Mouse (Mus musculus) ES-Bruce4 (cell line): ENCODE data around the gene Lingo4. TPM values are rescaled to one million over a fixed set of nuclear protein-coding genes. Genes with fewer than 3 reads are reported as not detected.

Source experiments
- H3K27ac ChIP-seq: 2 replicates; pipeline ENCODE4 v1.5.1; 2012; ENCODE audit warnings: low read length, inconsistent platforms; ENCODE audit not compliant: insufficient read depth
- H3K27me3 ChIP-seq: 2 replicates; pipeline ENCODE4 v1.6.1; 2012; ENCODE audit warnings: mild to moderate bottlenecking, low read length, inconsistent platforms; ENCODE audit not compliant: control insufficient read depth, poor library complexity, insufficient read depth, severe bottlenecking
- H3K36me3 ChIP-seq: 2 replicates; pipeline ENCODE4 v1.6.1; 2012; ENCODE audit warnings: inconsistent platforms, mild to moderate bottlenecking, low read length, moderate library complexity; ENCODE audit not compliant: control insufficient read depth, poor library complexity, insufficient read depth, severe bottlenecking
- H3K4me1 ChIP-seq: one replicate; pipeline ENCODE4 v1.8.1; 2011; ENCODE audit warnings: low read length; ENCODE audit not compliant: control insufficient read depth, insufficient read depth
- H3K4me3 ChIP-seq: 2 replicates; pipeline ENCODE4 v1.5.1; 2011; ENCODE audit warnings: low read depth, mild to moderate bottlenecking, low read length
- H3K9ac ChIP-seq: 2 replicates; pipeline ENCODE4 v1.6.1; 2012; ENCODE audit warnings: low read depth, mild to moderate bottlenecking, inconsistent platforms; ENCODE audit not compliant: poor library complexity, severe bottlenecking
- H3K9me3 ChIP-seq: replicated peaks from 2 replicates; pipeline ENCODE4 v1.6.1; 2012; ENCODE audit warnings: mild to moderate bottlenecking, low read length, inconsistent platforms; ENCODE audit not compliant: control insufficient read depth, poor library complexity, insufficient read depth, severe bottlenecking
- CTCF ChIP-seq: IDR thresholded peaks from one replicate; pipeline ENCODE4 v1.8.1; 2011; ENCODE audit warnings: low read depth, low read length
- EP300 ChIP-seq: IDR thresholded peaks from 2 replicates; pipeline ENCODE4 v1.6.1; 2011; ENCODE audit warnings: low read depth, low read length; ENCODE audit not compliant: insufficient read depth
- POLR2A ChIP-seq: IDR thresholded peaks from one replicate; pipeline ENCODE4 v1.8.1; 2011; ENCODE audit warnings: low read length; ENCODE audit not compliant: insufficient read depth
- polyA plus RNA-seq: library from polyadenylated mRNA; stranded (reverse); fragments of >200 nt; gene quantifications from 2 replicates; pipeline ENCODE4 v1.2.4, GENCODE M21; 2011; ENCODE audit warnings: low read depth; ENCODE audit not compliant: missing spikeins, insufficient read depth, insufficient read length

Gene Lingo4
- polyA plus RNA-seq, 1 experiment, result 0.33 TPM

DNA sequence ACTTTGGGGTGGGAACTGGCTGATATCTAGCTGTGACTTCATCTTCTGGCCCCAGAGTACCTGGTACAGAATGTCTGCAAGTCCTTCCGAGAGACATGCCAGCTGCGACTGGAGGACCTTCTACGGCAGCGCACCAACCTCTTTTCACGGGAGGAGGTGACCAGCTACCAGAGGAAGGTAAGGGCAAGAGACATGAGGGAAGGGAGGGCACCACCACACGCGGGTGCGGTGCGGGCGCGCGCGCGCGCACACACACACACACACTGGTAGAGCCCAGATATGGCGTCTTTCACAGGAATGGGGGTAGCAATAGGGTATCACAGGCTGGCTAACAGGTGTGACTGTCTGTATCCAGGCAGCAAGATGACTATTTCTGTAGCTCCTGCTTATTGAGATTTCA is 8.9 kb upstream of the Lingo4 start:
- TF ChIP-seq POLR2A, result no peak
- no peak for TF ChIP-seq EP300
- TF ChIP-seq CTCF, result no peak
- H3K9ac ChIP-seq, result no peak overlapping the region
- no peak overlapping the region for H3K4me3 ChIP-seq
- H3K4me1 ChIP-seq, result no peaks in the 10 kb centered on the region
- H3K36me3 ChIP-seq, result no peaks in the 10 kb centered on the region
- H3K27me3 ChIP-seq, result no peaks in the 10 kb centered on the region
- no peak overlapping the region for H3K27ac ChIP-seq
- no peaks in the 10 kb centered on the region for H3K9me3 ChIP-seq

DNA sequence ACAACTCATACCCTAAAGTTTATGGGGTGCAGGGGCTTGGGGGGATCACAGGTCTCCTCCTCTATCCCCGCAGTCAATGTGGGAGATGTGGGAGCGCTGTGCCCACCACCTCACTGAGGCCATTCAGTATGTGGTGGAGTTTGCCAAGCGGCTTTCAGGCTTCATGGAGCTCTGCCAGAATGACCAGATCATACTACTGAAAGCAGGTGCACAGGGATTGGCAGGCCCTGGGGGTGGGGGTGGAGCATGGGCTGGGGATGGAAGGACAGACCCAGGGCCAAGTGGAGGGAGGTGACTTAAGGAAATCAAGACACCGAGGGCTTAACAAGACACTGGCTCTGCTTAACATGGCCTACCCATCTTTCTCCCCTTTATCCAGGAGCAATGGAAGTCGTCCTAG is 7.3 kb upstream of the Lingo4 start:
- Histone ChIP-seq H3K36me3 (no peaks in the 10 kb centered on the region), H3K27me3 (no peaks in the 10 kb centered on the region), H3K27ac (no peak overlapping the region), H3K9ac (no peak overlapping the region), H3K9me3 (no peaks in the 10 kb centered on the region), H3K4me3 (no peak overlapping the region), H3K4me1 (no peaks in the 10 kb centered on the region)
- TF ChIP-seq POLR2A (no peak), EP300 (no peak), CTCF (no peak)

DNA sequence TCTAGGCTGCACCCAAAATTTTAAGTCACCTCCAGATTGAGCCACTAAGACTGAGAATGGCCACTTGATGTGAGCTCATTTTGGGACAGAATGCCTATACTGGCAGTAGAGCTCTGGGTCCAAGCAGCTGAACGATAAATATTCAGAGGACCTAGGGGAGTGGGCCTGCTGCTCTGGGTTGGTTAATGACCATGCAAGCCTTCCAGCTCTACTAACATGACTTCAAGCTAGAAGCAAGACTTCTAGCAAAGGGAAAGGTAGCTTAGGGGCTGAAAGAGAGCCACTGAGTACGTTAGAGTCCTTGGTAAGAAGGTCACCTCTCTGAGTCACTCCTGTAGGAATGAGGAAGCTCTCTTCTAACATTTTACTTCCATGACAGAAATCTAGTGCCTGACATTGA is 6.2 kb upstream of the Lingo4 start:
- no peaks in the 10 kb centered on the region for H3K9me3 ChIP-seq
- no peak overlapping the region for H3K9ac ChIP-seq
- no peaks in the 10 kb centered on the region for H3K36me3 ChIP-seq
- H3K4me3 ChIP-seq, result no peak overlapping the region
- H3K27ac ChIP-seq, result no peak overlapping the region
- H3K27me3 ChIP-seq, result no peaks in the 10 kb centered on the region
- no peaks in the 10 kb centered on the region for H3K4me1 ChIP-seq
- no peak for TF ChIP-seq POLR2A
- TF ChIP-seq CTCF, result no peak
- no peak for TF ChIP-seq EP300

DNA sequence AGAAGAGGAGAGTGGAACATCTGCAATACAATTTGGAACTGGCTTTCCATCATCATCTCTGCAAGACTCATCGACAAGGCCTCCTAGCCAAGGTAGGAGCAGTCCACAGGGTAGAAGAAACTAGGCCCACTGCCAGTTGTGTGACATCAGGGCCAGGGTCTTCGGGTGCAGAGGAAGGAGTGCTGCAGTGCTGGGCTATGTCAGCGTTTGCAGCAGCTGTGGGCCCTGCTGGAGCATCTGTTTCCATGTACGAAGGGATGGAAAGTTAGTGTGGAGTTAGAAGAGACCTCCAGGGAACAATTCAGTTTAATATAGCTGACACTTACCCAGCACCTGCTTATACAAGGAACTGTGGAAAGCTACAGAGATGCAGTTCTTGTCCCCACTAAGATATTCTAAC is 5.3 kb upstream of the Lingo4 start:
- Histone ChIP-seq H3K36me3 (no peaks in the 10 kb centered on the region), H3K4me1 (no peaks in the 10 kb centered on the region), H3K27me3 (no peaks in the 10 kb centered on the region), H3K27ac (no peak overlapping the region), H3K9me3 (no peaks in the 10 kb centered on the region), H3K9ac (no peak overlapping the region), H3K4me3 (no peak overlapping the region)
- TF ChIP-seq EP300, result no peak

DNA sequence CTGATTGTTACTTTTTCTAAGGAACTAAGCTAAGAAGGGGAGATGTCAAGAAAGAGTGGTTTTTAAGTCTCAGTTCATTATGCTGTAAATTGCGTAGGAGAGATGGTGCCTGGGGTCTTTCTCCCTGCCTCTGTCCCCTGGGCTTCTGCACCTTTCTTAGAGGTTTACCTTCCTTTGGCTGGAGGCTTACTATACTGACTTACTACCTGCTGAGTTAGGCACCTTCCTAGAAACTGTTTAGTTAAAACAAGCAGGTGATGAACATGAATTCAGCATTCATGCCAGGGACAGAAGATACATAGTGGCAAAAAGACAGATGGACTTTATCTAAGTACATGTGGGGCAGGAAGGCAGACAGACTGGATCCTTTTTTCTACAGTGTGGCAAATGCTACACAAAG is 2.0 kb upstream of the Lingo4 start:
- Histone ChIP-seq H3K9me3 (no peaks in the 10 kb centered on the region), H3K9ac (no peak overlapping the region), H3K4me3 (no peak overlapping the region), H3K36me3 (no peaks in the 10 kb centered on the region), H3K27me3 (no peaks in the 10 kb centered on the region), H3K27ac (no peak overlapping the region), H3K4me1 (no peaks in the 10 kb centered on the region)
- TF ChIP-seq EP300, result no peak
- no peak for TF ChIP-seq POLR2A
- no peak for TF ChIP-seq CTCF

DNA sequence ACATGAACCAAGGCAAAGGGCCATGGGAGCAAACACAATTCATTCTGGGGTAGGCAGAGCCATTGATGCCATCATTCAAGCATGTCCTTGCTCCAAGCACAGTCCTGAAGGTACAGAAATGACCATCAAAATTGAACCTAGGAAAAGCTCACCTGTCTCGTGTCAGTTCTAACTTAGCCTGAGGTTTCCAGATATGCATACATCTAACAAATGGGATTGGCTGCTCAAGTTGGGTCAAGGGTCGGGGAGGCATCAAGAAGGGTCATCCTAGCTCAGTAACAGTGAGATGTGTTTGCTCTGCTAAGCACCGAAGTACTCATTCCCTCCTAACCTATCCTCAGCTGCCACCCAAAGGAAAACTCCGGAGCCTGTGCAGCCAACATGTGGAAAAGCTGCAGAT is 1.5 kb upstream of the Lingo4 start:
- Histone ChIP-seq H3K4me1 (no peaks in the 10 kb centered on the region), H3K27ac (no peak overlapping the region), H3K36me3 (no peaks in the 10 kb centered on the region), H3K9me3 (no peaks in the 10 kb centered on the region), H3K4me3 (no peak overlapping the region), H3K9ac (no peak overlapping the region), H3K27me3 (no peaks in the 10 kb centered on the region)
- TF ChIP-seq CTCF, result no peak
- TF ChIP-seq POLR2A, result no peak
- TF ChIP-seq EP300, result no peak
